Mouse (Mus musculus): ENCODE results near the gene Them7.

DNA sequence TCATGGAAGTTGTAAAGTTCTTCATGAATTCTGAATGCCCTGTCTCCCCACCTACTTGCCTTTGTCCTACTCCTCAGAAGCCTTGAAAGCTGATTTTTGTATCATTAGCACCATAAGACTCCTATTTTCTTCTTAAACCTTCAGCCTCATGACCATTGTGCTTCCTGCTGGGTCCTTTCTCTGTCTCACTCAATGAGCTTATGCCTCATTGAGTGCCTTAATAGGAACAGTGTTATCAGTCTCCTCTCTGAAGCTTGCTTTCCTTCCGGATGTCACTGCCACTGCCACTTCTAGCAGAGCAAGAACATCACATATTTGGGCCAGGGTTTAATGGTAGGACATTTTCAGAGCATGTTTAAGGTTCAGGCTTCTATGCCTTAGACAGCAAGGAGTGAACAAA, 71.7 kb downstream of the Them7 start:
- TF ChIP-seq POLR2AphosphoS5 (IDR thresholded peaks at IDR 0.05; ENCODE audit: insufficient replicate concordance, low read depth, low read length), result no peak
- no peak for TF ChIP-seq CTCF (IDR thresholded peaks at IDR 0.05; ENCODE audit: low read depth, low read length)
